Mouse (Mus musculus) forebrain, postnatal 0 days (tissue): ENCODE data around the gene Lclat1. TPM values are rescaled to one million over a fixed set of nuclear protein-coding genes. Genes with fewer than 3 reads are reported as not detected.

Experiments
- ATAC-seq: fragments of 200-750 bp; cut with Nextera tagmentation; 2 replicates; pipeline ENCODE4 v1.8.0; 2017; ENCODE audit warnings: mild to moderate bottlenecking, moderate library complexity
- DNase-seq: peaks from one replicate; pipeline ENCODE4 v3.0.0-alpha.2; 2015
- H3K27ac ChIP-seq: fragments of 300-500 bp; sonication (generic); 2 replicates; pipeline ENCODE4 v1.5.1; 2014; ENCODE audit warnings: low read depth, mild to moderate bottlenecking, antibody characterized with exemption, low read length, moderate library complexity, mixed read lengths
- H3K27me3 ChIP-seq: fragments of 300-500 bp; sonication (generic); 2 replicates; pipeline ENCODE4 v1.6.1; 2014; ENCODE audit warnings: mild to moderate bottlenecking, low read length, mixed read lengths; ENCODE audit not compliant: insufficient read depth
- H3K36me3 ChIP-seq: fragments of 300-500 bp; sonication (generic); 2 replicates; pipeline ENCODE4 v1.6.1; 2014; ENCODE audit warnings: mild to moderate bottlenecking, moderate library complexity; ENCODE audit not compliant: insufficient read depth
- H3K4me1 ChIP-seq: fragments of 300-500 bp; sonication (generic); 2 replicates; pipeline ENCODE4 v1.6.1; 2014; ENCODE audit warnings: antibody characterized with exemption; ENCODE audit not compliant: insufficient read depth
- H3K4me2 ChIP-seq: fragments of 300-500 bp; sonication (generic); 2 replicates; pipeline ENCODE4 v1.6.1; 2014; ENCODE audit warnings: low read depth, mild to moderate bottlenecking, moderate library complexity
- H3K4me3 ChIP-seq: fragments of 300-500 bp; sonication (generic); 2 replicates; pipeline ENCODE4 v1.5.1; 2014; ENCODE audit warnings: low read depth, low read length, mixed read lengths
- H3K9ac ChIP-seq: fragments of 300-500 bp; sonication (generic); 2 replicates; pipeline ENCODE4 v1.6.1; 2014; ENCODE audit warnings: mild to moderate bottlenecking
- H3K9me3 ChIP-seq: fragments of 300-500 bp; sonication (generic); 2 replicates; pipeline ENCODE4 v1.6.1; 2016; ENCODE audit warnings: low read length
- CTCF ChIP-seq: sonication (generic); IDR thresholded peaks from 2 replicates; pipeline ENCODE4 v1.5.1; 2016; ENCODE audit warnings: antibody characterized with exemption, control low read depth, low read depth
- WGBS: fragments of 180-500 bp; shearing (Covaris S2); extraction: QIAGEN DNeasy Blood & Tissue Kit; methylation state at CpG from one replicate; pipeline ENCODE4 v1.1.7; 2014; 5-methylcytosine and 5-hydroxymethylcytosine counted together
- polyA plus RNA-seq: library from polyadenylated mRNA; unstranded; fragments of >200 nt; fragmentation: Nextera tagmentation; extraction: Ambion mirVana; gene quantifications from 2 replicates; pipeline ENCODE4 v1.2.1, GENCODE M21; 2015
- total RNA-seq: library from RNA; depleted of rRNA; stranded (reverse); fragments of >200 nt; gene quantifications from 2 replicates; pipeline ENCODE4 v1.2.3, GENCODE M21; 2014; rRNA removed

Lclat1 gene
- 23.9 and 28.4 TPM in 2 replicates for total RNA-seq
- 8.1 and 11.9 TPM in 2 replicates for polyA plus RNA-seq

- Histone ChIP-seq H3K27me3 (no peaks in the 10 kb centered on the region), H3K4me3 (peak within 1 kb of the TSS; percentile 73), H3K4me1 (peaks cover 5% of the 10 kb centered on the region), H3K9me3 (no peaks in the 10 kb centered on the region), H3K9ac (peak within 1 kb of the TSS; percentile 79), H3K36me3 (no peaks in the 10 kb centered on the region), H3K4me2 (peak within 1 kb of the TSS; percentile 74), H3K27ac (peak within 1 kb of the TSS; percentile 75)
- no peak for TF ChIP-seq CTCF
- ATAC-seq (peak; percentile 100), DNase-seq (peak; percentile 98)
- WGBS, result 6% methylated on average over 51 of the region's 51 CpGs
Measured at GRCm38 (mm10) chr17:73107158-73108157, at the start of gene Lclat1. Gene Lclat1 (plus strand): TSS chr17:73107985.

DNA sequence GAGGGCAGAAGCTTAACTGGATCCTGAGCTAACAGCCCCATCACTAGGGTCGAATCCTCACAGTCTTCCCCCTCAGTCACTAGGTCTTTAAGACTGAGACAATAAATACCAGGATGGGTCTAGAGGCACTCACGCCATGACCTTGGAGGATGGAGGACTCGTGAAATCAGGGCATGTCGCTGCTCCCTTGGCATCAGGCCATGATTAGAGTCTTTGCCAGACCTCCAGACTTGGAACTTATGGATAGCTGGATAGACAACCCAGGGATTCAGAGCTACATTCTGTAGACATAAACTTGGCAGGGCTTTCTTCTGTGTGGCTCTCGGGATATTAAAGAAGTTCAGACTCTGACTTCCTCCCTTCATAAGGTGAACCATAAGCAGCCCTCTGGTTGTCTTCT lies 49.5 kb upstream of the Lclat1 start:
- no peak overlapping the region for H3K4me3 ChIP-seq

GRCm38 (mm10) chr17:73060224-73060896 lies 47.4 kb upstream of the Lclat1 start:
- Histone ChIP-seq H3K36me3 (no peaks in the 10 kb centered on the region), H3K4me1 (no peaks in the 10 kb centered on the region), H3K4me2 (no peak overlapping the region), H3K27ac (no peak overlapping the region), H3K9ac (no peak overlapping the region), H3K4me3 (no peak overlapping the region), H3K9me3 (no peaks in the 10 kb centered on the region), H3K27me3 (no peaks in the 10 kb centered on the region)
- 61% methylated on average over 3 of the region's 3 CpGs for WGBS
- ATAC-seq, result no peak
- TF ChIP-seq CTCF, result no peak
- no peak for DNase-seq

More for the DNA sequence above, 49.5 kb upstream of the Lclat1 start:
- no peak for ATAC-seq
- no peaks in the 10 kb centered on the region for H3K36me3 ChIP-seq
- no peaks in the 10 kb centered on the region for H3K4me1 ChIP-seq
- no peak overlapping the region for H3K9ac ChIP-seq
- no peaks in the 10 kb centered on the region for H3K9me3 ChIP-seq
- DNase-seq, result no peak
- no peak overlapping the region for H3K4me2 ChIP-seq
- no peak overlapping the region for H3K27ac ChIP-seq
- 78% methylated on average over 5 of the region's 5 CpGs for WGBS
- TF ChIP-seq CTCF, result no peak
- H3K27me3 ChIP-seq, result no peaks in the 10 kb centered on the region

GRCm38 (mm10) chr17:73060897-73061252 lies 46.9 kb upstream of the Lclat1 start:
- no peak for TF ChIP-seq CTCF
- WGBS, result 90% methylated on average over 8 of the region's 8 CpGs
- no peak overlapping the region for H3K9ac ChIP-seq

DNA sequence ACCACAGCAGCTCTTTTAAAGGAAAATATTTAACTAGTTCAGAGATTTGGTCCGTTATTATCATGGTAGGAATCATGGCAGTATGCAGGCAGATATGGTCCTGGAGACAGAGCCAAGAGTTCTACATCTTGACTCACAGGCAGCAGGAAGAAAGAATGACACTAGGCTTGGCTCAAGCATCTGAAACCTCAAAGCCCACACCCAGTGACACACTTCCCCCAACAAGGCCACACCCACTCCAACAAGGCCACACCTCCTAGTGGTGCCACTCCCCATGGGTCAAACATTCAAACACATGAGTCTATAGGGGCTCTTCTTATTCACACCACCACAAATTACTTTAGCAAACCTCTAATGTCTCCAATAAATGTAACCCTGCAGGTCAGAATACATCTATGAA lies 45.1 kb upstream of the Lclat1 start:
- Histone ChIP-seq H3K27me3 (no peaks in the 10 kb centered on the region), H3K9ac (no peak overlapping the region), H3K27ac (no peak overlapping the region), H3K9me3 (no peaks in the 10 kb centered on the region), H3K4me3 (no peak overlapping the region), H3K4me1 (no peaks in the 10 kb centered on the region), H3K4me2 (no peak overlapping the region), H3K36me3 (no peaks in the 10 kb centered on the region)
- ATAC-seq (no peak), DNase-seq (no peak)
- 91% methylated on average over 1 of the region's 1 CpGs for WGBS
- no peak for TF ChIP-seq CTCF

More at GRCm38 (mm10) chr17:73060897-73061252, 46.9 kb upstream of the Lclat1 start:
- no peak for ATAC-seq
- Histone ChIP-seq H3K9me3 (no peaks in the 10 kb centered on the region), H3K27ac (no peak overlapping the region), H3K4me2 (no peak overlapping the region), H3K27me3 (no peaks in the 10 kb centered on the region), H3K4me1 (no peaks in the 10 kb centered on the region), H3K4me3 (no peak overlapping the region), H3K36me3 (no peaks in the 10 kb centered on the region)
- DNase-seq, result no peak

DNA sequence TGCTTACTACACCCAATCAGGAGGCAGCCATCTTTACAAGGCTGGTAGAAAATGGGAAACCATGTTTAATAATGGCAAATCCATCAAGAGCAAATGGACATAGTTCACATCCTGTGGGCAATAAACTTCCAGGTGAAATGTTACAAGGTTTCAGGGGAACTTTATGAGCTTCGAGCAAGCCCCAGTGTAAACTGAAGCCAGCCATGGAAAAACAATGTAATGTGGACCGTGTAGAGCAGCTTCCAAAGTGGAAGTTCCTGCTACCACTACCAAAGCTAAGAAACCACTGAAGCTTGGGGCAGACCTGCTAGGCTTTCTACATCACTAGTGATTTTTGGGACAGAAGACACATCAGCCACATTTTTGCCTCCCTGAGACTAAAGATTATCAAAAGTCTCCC lies 44.5 kb upstream of the Lclat1 start:
- Histone ChIP-seq H3K36me3 (no peaks in the 10 kb centered on the region), H3K27me3 (no peaks in the 10 kb centered on the region), H3K4me3 (no peak overlapping the region), H3K27ac (no peak overlapping the region), H3K4me2 (no peak overlapping the region), H3K9ac (no peak overlapping the region), H3K9me3 (no peaks in the 10 kb centered on the region), H3K4me1 (no peaks in the 10 kb centered on the region)
- 92% methylated on average over 2 of the region's 2 CpGs for WGBS
- TF ChIP-seq CTCF, result no peak
- ATAC-seq (no peak), DNase-seq (no peak)

GRCm38 (mm10) chr17:73063781-73064180 lies 44.0 kb upstream of the Lclat1 start:
- no peak overlapping the region for H3K9ac ChIP-seq
- no peaks in the 10 kb centered on the region for H3K4me1 ChIP-seq
- no peak overlapping the region for H3K27ac ChIP-seq
- WGBS, result 74% methylated on average over 1 of the region's 1 CpGs
- H3K4me2 ChIP-seq, result no peak overlapping the region
- H3K27me3 ChIP-seq, result no peaks in the 10 kb centered on the region
- H3K36me3 ChIP-seq, result no peaks in the 10 kb centered on the region
- DNase-seq, result no peak
- no peak for ATAC-seq
- no peak for TF ChIP-seq CTCF
- H3K4me3 ChIP-seq, result no peak overlapping the region
- no peaks in the 10 kb centered on the region for H3K9me3 ChIP-seq
